Comparison of ENCODE assay signal across 18 mouse cellular contexts in genomic region chr3:94481429-94481828, GRCm38 (mm10). TPM values are rescaled to one million over a fixed set of nuclear protein-coding genes. Genes with fewer than 3 reads are reported as not detected.
DNase-seq lines count a peak whose midpoint lies in the region; ATAC-seq and TF ChIP-seq lines count a peak whose summit lies in the region.
"Had no signal": no experiment of that assay in that cellular context is flagged by ENCODE, and none has a peak within 500 bp of the region (broad histone marks: within the 10 kb centered on the region; RNA-seq: fewer than 3 reads in every experiment).

No protein-coding gene starts in this region.

- no peak overlapping the region for H3K4me2 ChIP-seq in hindbrain, postnatal 0 days (ENCODE audit: low read depth, low read length)
- H3K4me2 ChIP-seq in forebrain, embryonic 16.5 days (ENCODE audit: low read length), result no peak overlapping the region
- H3K4me2 ChIP-seq: liver, embryonic 12.5 days had no signal

- DNase-seq in hindbrain, embryonic 10.5 days (ENCODE audit: low spot score), result no peak
- DNase-seq in hindbrain, postnatal 0 days (ENCODE audit: low spot score), result no peak
- DNase-seq in midbrain, embryonic 10.5 days (ENCODE audit: low spot score), result no peak
- DNase-seq in urinary bladder, adult 2 months (ENCODE audit: low spot score), result no peak
- DNase-seq in Muller cell, postnatal 12 days (ENCODE audit: inconsistent ontology term), result no peak
- DNase-seq: cerebellum, adult 18-20 months; layer of hippocampus, adult 9-11 months; left cerebral cortex, postnatal 4 days; right cerebral cortex, adult 18-20 months; thymus, adult 18-20 months had no signal

- H3K9me3 ChIP-seq in hindbrain, embryonic 10.5 days, result no peaks in the 10 kb centered on the region
- no peaks in the 10 kb centered on the region for H3K9me3 ChIP-seq in hindbrain, postnatal 0 days (ENCODE audit: low read length)
- no peaks in the 10 kb centered on the region for H3K9me3 ChIP-seq in forebrain, embryonic 16.5 days (ENCODE audit: control insufficient read depth, low read length)
- H3K9me3 ChIP-seq in midbrain, embryonic 10.5 days (replicated peaks), result no peaks in the 10 kb centered on the region
- H3K9me3 ChIP-seq: liver, embryonic 12.5 days had no signal

- no peak for TF ChIP-seq CTCF in hindbrain, postnatal 0 days (IDR thresholded peaks at IDR 0.05; ENCODE audit: low read depth)
- TF ChIP-seq CTCF in olfactory bulb, adult 2 months (IDR thresholded peaks at IDR 0.05; ENCODE audit: insufficient read depth, low read depth, low read length), result no peak

- peaks cover 30% of the 10 kb centered on the region for H3K27me3 ChIP-seq in hindbrain, embryonic 10.5 days (ENCODE audit: insufficient read depth, poor library complexity, severe bottlenecking)
- no peaks in the 10 kb centered on the region for H3K27me3 ChIP-seq in hindbrain, postnatal 0 days (ENCODE audit: insufficient read depth, low read length)
- H3K27me3 ChIP-seq in forebrain, embryonic 16.5 days (replicated peaks; ENCODE audit: control insufficient read depth, insufficient read depth, low read length), result no peaks in the 10 kb centered on the region
- peaks cover 39% of the 10 kb centered on the region for H3K27me3 ChIP-seq in midbrain, embryonic 10.5 days (ENCODE audit: low read depth, poor library complexity, severe bottlenecking)

- WGBS in hindbrain, embryonic 10.5 days, result 73% methylated on average over 4 of the region's 4 CpGs
- WGBS in hindbrain, postnatal 0 days, result 67% methylated on average over 4 of the region's 4 CpGs
- WGBS in forebrain, embryonic 16.5 days, result 70% methylated on average over 4 of the region's 4 CpGs
- WGBS in midbrain, embryonic 10.5 days, result 68% methylated on average over 4 of the region's 4 CpGs
- WGBS in olfactory bulb, adult 2 months, result 54% methylated on average over 4 of the region's 4 CpGs

- H3K36me3 ChIP-seq in hindbrain, embryonic 10.5 days, result peaks cover 19% of the 10 kb centered on the region
- no peaks in the 10 kb centered on the region for H3K36me3 ChIP-seq in hindbrain, postnatal 0 days (ENCODE audit: insufficient read depth, low read length)
- H3K36me3 ChIP-seq in forebrain, embryonic 16.5 days (ENCODE audit: control insufficient read depth, insufficient read depth), result peaks cover 10% of the 10 kb centered on the region
- peaks cover 40% of the 10 kb centered on the region for H3K36me3 ChIP-seq in midbrain, embryonic 10.5 days
- H3K36me3 ChIP-seq: liver, embryonic 12.5 days had no signal

- H3K4me3 ChIP-seq in hindbrain, embryonic 10.5 days, result no peak overlapping the region; the same call in 1 of the 2 replicates
- H3K4me3 ChIP-seq in hindbrain, postnatal 0 days (ENCODE audit: low read length), result no peak overlapping the region
- H3K4me3 ChIP-seq in forebrain, embryonic 16.5 days (replicated peaks; ENCODE audit: low read length), result no peak overlapping the region
- peak overlapping the region; percentile 68; the same call in 1 of the 2 replicates for H3K4me3 ChIP-seq in midbrain, embryonic 10.5 days
- H3K4me3 ChIP-seq in olfactory bulb, adult 2 months (ENCODE audit: insufficient read depth, low read depth, low read length), result no peak overlapping the region
- H3K4me3 ChIP-seq: liver, embryonic 12.5 days had no signal

- no peak for TF ChIP-seq POLR2A in olfactory bulb, adult 2 months (IDR thresholded peaks at IDR 0.05; ENCODE audit: insufficient read depth, low read depth, low read length)

- ATAC-seq in hindbrain, postnatal 0 days, result no peak
- ATAC-seq in forebrain, embryonic 16.5 days, result no peak
- ATAC-seq: activated CD4-positive, CD25-positive, alpha-beta regulatory T cell, adult 4 months; CD4-positive, CD25-positive, alpha-beta regulatory T cell, adult 4 months; liver, embryonic 12.5 days; lung, postnatal 0 days had no signal

- H3K4me1 ChIP-seq in hindbrain, embryonic 10.5 days (replicated peaks), result peaks cover 98% of the 10 kb centered on the region
- H3K4me1 ChIP-seq in hindbrain, postnatal 0 days (ENCODE audit: insufficient read depth, low read length), result peaks cover 32% of the 10 kb centered on the region
- peaks cover 83% of the 10 kb centered on the region for H3K4me1 ChIP-seq in forebrain, embryonic 16.5 days (replicated peaks; ENCODE audit: control insufficient read depth, insufficient read depth, low read length)
- peaks cover 100% of the 10 kb centered on the region for H3K4me1 ChIP-seq in midbrain, embryonic 10.5 days
- peaks cover 64% of the 10 kb centered on the region for H3K4me1 ChIP-seq in olfactory bulb, adult 2 months (ENCODE audit: control insufficient read depth, insufficient read depth, low read length)

- H3K9ac ChIP-seq in hindbrain, postnatal 0 days (replicated peaks; ENCODE audit: low read length), result no peak overlapping the region
- 0 out of 2 replicates have a peak overlapping the region, but pooled peaks have one; percentile 6 for H3K9ac ChIP-seq in forebrain, embryonic 16.5 days (replicated peaks; ENCODE audit: low read depth, low read length)
- H3K9ac ChIP-seq: liver, embryonic 12.5 days had no signal

- 0 out of 2 replicates have a peak overlapping the region, but pooled peaks have one; percentile 2 for H3K27ac ChIP-seq in hindbrain, embryonic 10.5 days
- no peak overlapping the region for H3K27ac ChIP-seq in hindbrain, postnatal 0 days
- no peak overlapping the region for H3K27ac ChIP-seq in forebrain, embryonic 16.5 days (ENCODE audit: low read length)
- peak overlapping the region; percentile 92 for H3K27ac ChIP-seq in midbrain, embryonic 10.5 days (replicated peaks)
- peak overlapping the region; percentile 20; the same call in 1 of the 2 replicates for H3K27ac ChIP-seq in olfactory bulb, adult 2 months (ENCODE audit: insufficient read depth, low read depth, low read length)
- H3K27ac ChIP-seq: liver, embryonic 12.5 days had no signal

RNA-seq across cellular contexts. Expression of gene Riiad1, which starts 1.3 kb away (rescaled TPM):
- polyA plus RNA-seq in hindbrain, embryonic 10.5 days (2016; fragmentation: Nextera tagmentation; extraction: Ambion mirVana), result 6.5 and 19.3 TPM in 2 replicates
- total RNA-seq in hindbrain, postnatal 0 days (2014; rRNA removed), result 2.3 and 4.1 TPM in 2 replicates
- polyA plus RNA-seq in hindbrain, postnatal 0 days (2015; fragmentation: Nextera tagmentation; extraction: Ambion mirVana), result 15.7 and 18.3 TPM in 2 replicates
- 10.6 and 11.7 TPM in 2 replicates for polyA plus RNA-seq in forebrain, embryonic 16.5 days (2015; fragmentation: Nextera tagmentation; extraction: Ambion mirVana)
- polyA plus RNA-seq in midbrain, embryonic 10.5 days (2016; fragmentation: Nextera tagmentation; extraction: Ambion mirVana), result 8.4 and 12.5 TPM in 2 replicates
- not detected in 2 replicates for polyA plus RNA-seq in olfactory bulb, adult 2 months (2012; ENCODE audit: insufficient read depth, insufficient read length, low replicate concordance, missing spikeins)
- 1.2 and 2.4 TPM in 2 replicates for polyA plus RNA-seq in urinary bladder, adult 2 months (2012; rRNA removed)
- total RNA-seq: granulocyte monocyte progenitor cell, adult 5-6 weeks had no signal
- polyA plus RNA-seq: liver, embryonic 12.5 days had no signal

RNA-seq across cellular contexts. Expression of gene Celf3, which starts 3.3 kb away (rescaled TPM):
- 69.3 and 136 TPM in 2 replicates for polyA plus RNA-seq in hindbrain, embryonic 10.5 days (2016; fragmentation: Nextera tagmentation; extraction: Ambion mirVana)
- total RNA-seq in hindbrain, postnatal 0 days (2014; rRNA removed), result 156 and 184 TPM in 2 replicates
- polyA plus RNA-seq in hindbrain, postnatal 0 days (2015; fragmentation: Nextera tagmentation; extraction: Ambion mirVana), result 158 and 171 TPM in 2 replicates
- polyA plus RNA-seq in forebrain, embryonic 16.5 days (2015; fragmentation: Nextera tagmentation; extraction: Ambion mirVana), result 295 and 358 TPM in 2 replicates
- polyA plus RNA-seq in midbrain, embryonic 10.5 days (2016; fragmentation: Nextera tagmentation; extraction: Ambion mirVana), result 69.0 and 128 TPM in 2 replicates
- 386 TPM in 1 of 2 replicates, not detected in the other for polyA plus RNA-seq in olfactory bulb, adult 2 months (2012; ENCODE audit: insufficient read depth, insufficient read length, low replicate concordance, missing spikeins)
- polyA plus RNA-seq in urinary bladder, adult 2 months (2012; rRNA removed), result 0.83 and 1.1 TPM in 2 replicates
- total RNA-seq: granulocyte monocyte progenitor cell, adult 5-6 weeks; megakaryocyte-erythroid progenitor cell, adult 5-6 weeks had no signal

RNA-seq across cellular contexts. Expression of gene Oaz3, which starts 37.7 kb away (rescaled TPM):
- 0.26 and 0.98 TPM in 2 replicates for polyA plus RNA-seq in hindbrain, embryonic 10.5 days (2016; fragmentation: Nextera tagmentation; extraction: Ambion mirVana)
- total RNA-seq in hindbrain, postnatal 0 days (2014; rRNA removed), result not detected in 2 replicates
- polyA plus RNA-seq in hindbrain, postnatal 0 days (2015; fragmentation: Nextera tagmentation; extraction: Ambion mirVana), result 0.60 and 1.2 TPM in 2 replicates
- 0.56 and 2.2 TPM in 2 replicates for polyA plus RNA-seq in forebrain, embryonic 16.5 days (2015; fragmentation: Nextera tagmentation; extraction: Ambion mirVana)
- 0.58 and 0.65 TPM in 2 replicates for polyA plus RNA-seq in midbrain, embryonic 10.5 days (2016; fragmentation: Nextera tagmentation; extraction: Ambion mirVana)
- not detected in 2 replicates for polyA plus RNA-seq in olfactory bulb, adult 2 months (2012; ENCODE audit: insufficient read depth, insufficient read length, low replicate concordance, missing spikeins)
- 0.29 and 0.43 TPM in 2 replicates for polyA plus RNA-seq in urinary bladder, adult 2 months (2012; rRNA removed)
- total RNA-seq: left cerebral cortex, postnatal 4 days; megakaryocyte-erythroid progenitor cell, adult 5-6 weeks had no signal

RNA-seq across cellular contexts. Expression of gene Mrpl9, which starts 38.3 kb away (rescaled TPM):
- 71.3 and 73.4 TPM in 2 replicates for polyA plus RNA-seq in hindbrain, embryonic 10.5 days (2016; fragmentation: Nextera tagmentation; extraction: Ambion mirVana)
- 45.8 and 49.2 TPM in 2 replicates for total RNA-seq in hindbrain, postnatal 0 days (2014; rRNA removed)
- polyA plus RNA-seq in hindbrain, postnatal 0 days (2015; fragmentation: Nextera tagmentation; extraction: Ambion mirVana), result 61.7 and 63.8 TPM in 2 replicates
- polyA plus RNA-seq in forebrain, embryonic 16.5 days (2015; fragmentation: Nextera tagmentation; extraction: Ambion mirVana), result 58.8 and 62.1 TPM in 2 replicates
- 71.7 and 72.9 TPM in 2 replicates for polyA plus RNA-seq in midbrain, embryonic 10.5 days (2016; fragmentation: Nextera tagmentation; extraction: Ambion mirVana)
- polyA plus RNA-seq in olfactory bulb, adult 2 months (2012; ENCODE audit: insufficient read depth, insufficient read length, low replicate concordance, missing spikeins), result not detected in 2 replicates
- polyA plus RNA-seq in urinary bladder, adult 2 months (2012; rRNA removed), result 70.7 and 81.1 TPM in 2 replicates

Comparison
In these comparisons a context has a peak if more than half of its experiments do, and no peak if none do; other contexts are left out.
1. H3K27ac ChIP-seq: peak in hindbrain, embryonic 10.5 days (single experiment), midbrain, embryonic 10.5 days (single experiment) and olfactory bulb, adult 2 months (single experiment); none in hindbrain, postnatal 0 days (single experiment) and forebrain, embryonic 16.5 days (single experiment).